Mouse (Mus musculus): ENCODE results near the gene Glipr1l2. TPM values are rescaled to one million over a fixed set of nuclear protein-coding genes. Genes with fewer than 3 reads are reported as not detected.
"Not testable (repeated sequence)": the region's sequence is repeated elsewhere in the genome, so short reads cannot be mapped to it uniquely, and the experiment has no call there.

The Glipr1l2 gene
- polyA plus RNA-seq (2014; fragmentation: Nextera tagmentation; extraction: Ambion mirVana) = not detected in 2 replicates

DNA sequence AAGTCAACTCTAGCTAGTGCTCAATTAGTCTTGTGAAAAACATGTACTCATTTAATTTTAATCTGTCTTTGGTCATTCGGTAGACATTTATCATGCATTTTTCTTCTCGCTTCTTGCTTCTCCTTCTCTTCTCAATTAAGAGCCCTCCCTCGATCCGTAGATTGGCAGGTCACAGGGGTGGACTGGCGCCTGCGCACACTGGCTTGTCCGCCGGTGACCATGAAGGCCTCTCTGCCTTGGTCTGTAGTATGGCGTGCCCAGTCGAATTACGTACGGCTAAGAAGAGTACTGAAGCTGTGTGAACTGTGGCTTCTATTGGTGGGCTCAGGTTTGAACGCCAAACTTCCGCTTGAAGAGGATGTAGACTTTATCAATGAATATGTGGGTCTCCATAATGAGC lies at the start of gene Glipr1l2:
TSS of gene Glipr1l2 (plus strand) at position 198 of the 400 bp plus-strand sequence.
- H3K4me1 ChIP-seq (replicated peaks; ENCODE audit: control insufficient read depth, insufficient read depth, low read length) = no peaks in the 10 kb centered on the region
- no peak within 1 kb of the TSS for H3K4me2 ChIP-seq
- H3K27ac ChIP-seq (ENCODE audit: low read depth, low read length) = no peak within 1 kb of the TSS
- no peaks in the 10 kb centered on the region for H3K27me3 ChIP-seq (replicated peaks; ENCODE audit: control insufficient read depth, insufficient read depth, low read length)
- DNase-seq (ENCODE audit: low spot score) (no peak), ATAC-seq (replicated peaks; ENCODE audit: low FRiP score) (no peak)
- no peak within 1 kb of the TSS for H3K4me3 ChIP-seq (ENCODE audit: low read depth, low read length)
- H3K9ac ChIP-seq (ENCODE audit: low read depth, low read length) = no peak within 1 kb of the TSS
- 85% methylated on average over 14 of the region's 14 CpGs for WGBS
- no peaks in the 10 kb centered on the region for H3K9me3 ChIP-seq (ENCODE audit: control insufficient read depth, low read length)
- no peaks in the 10 kb centered on the region for H3K36me3 ChIP-seq (ENCODE audit: control insufficient read depth, insufficient read depth, low read length)

DNA sequence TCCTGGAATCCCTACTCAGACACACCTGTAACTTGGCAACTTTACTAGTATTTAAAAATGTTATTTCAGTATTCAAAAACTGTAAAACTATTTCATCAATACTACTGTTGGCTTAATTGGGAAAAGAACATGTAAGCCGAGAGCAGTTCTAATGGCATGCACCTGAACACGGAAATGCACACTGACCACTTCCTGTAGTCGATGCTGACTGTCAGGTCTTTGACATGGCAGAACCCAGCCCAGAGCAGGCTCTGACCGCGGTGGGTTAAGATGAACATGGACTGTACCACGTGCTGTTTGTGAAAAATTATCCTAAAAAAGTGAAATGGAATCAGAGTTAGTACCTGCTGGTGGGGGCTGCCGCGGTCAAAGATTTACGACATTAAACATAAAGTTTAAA lies 39.6 kb upstream of the Glipr1l2 start:
- not testable (repeated sequence) for H3K27ac ChIP-seq (ENCODE audit: low read depth, low read length); DNase-seq (ENCODE audit: low spot score); H3K4me1 ChIP-seq (replicated peaks; ENCODE audit: control insufficient read depth, insufficient read depth, low read length); H3K9ac ChIP-seq (ENCODE audit: low read depth, low read length); H3K27me3 ChIP-seq (replicated peaks; ENCODE audit: control insufficient read depth, insufficient read depth, low read length); ATAC-seq (replicated peaks; ENCODE audit: low FRiP score); H3K36me3 ChIP-seq (ENCODE audit: control insufficient read depth, insufficient read depth, low read length); H3K9me3 ChIP-seq (ENCODE audit: control insufficient read depth, low read length); H3K4me2 ChIP-seq; H3K4me3 ChIP-seq (ENCODE audit: low read depth, low read length)
- 70% methylated on average over 9 of the region's 9 CpGs for WGBS

DNA sequence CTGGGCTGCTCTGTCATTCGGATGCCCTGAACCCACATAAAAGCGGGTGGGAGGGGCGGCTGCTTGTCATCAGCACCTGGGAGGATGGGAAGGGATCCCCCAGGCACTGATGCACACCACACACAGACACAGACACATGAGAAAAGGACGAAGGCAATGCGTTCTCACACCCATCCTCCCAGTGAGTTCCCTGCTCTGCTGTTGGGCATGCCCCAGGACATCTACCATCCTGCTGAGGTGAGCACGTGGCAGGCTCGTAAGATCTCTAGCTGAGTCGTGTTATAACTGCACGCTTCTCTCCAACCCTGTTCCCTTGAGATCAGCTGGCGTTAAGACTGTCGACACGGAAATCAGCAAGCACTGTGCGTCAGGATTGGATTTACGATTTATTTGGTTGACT lies 38.9 kb upstream of the Glipr1l2 start:
- H3K4me2 ChIP-seq; H3K27ac ChIP-seq (ENCODE audit: low read depth, low read length); H3K9me3 ChIP-seq (ENCODE audit: control insufficient read depth, low read length); H3K9ac ChIP-seq (ENCODE audit: low read depth, low read length); DNase-seq (ENCODE audit: low spot score); H3K4me3 ChIP-seq (ENCODE audit: low read depth, low read length); ATAC-seq (replicated peaks; ENCODE audit: low FRiP score); H3K36me3 ChIP-seq (ENCODE audit: control insufficient read depth, insufficient read depth, low read length); H3K27me3 ChIP-seq (replicated peaks; ENCODE audit: control insufficient read depth, insufficient read depth, low read length); H3K4me1 ChIP-seq (replicated peaks; ENCODE audit: control insufficient read depth, insufficient read depth, low read length): not testable (repeated sequence)
- 72% methylated on average over 12 of the region's 14 CpGs for WGBS

DNA sequence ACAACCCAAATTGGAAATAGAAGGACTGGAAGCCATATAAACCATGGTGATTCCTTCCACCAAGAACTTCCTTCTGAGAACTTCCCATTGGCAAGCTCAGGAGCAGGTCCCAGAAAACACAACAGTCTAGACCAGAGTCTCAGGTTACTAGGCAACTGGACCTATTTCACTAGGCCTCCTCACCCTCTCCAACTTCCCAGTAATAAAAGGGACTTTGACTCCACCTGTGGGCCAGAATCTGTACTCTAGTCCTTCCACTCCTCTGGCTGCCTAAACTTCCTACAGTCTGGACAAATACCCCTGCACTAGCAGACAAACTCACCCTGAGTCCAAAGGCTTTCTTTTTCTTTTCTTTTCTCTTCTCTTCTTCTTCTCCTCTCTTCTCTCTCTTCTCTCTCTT lies 31.9 kb upstream of the Glipr1l2 start:
- Histone ChIP-seq H3K4me3 (ENCODE audit: low read depth, low read length) (no peak overlapping the region), H3K9ac (ENCODE audit: low read depth, low read length) (no peak overlapping the region), H3K27me3 (replicated peaks; ENCODE audit: control insufficient read depth, insufficient read depth, low read length) (no peaks in the 10 kb centered on the region), H3K4me2 (no peak overlapping the region), H3K9me3 (ENCODE audit: control insufficient read depth, low read length) (no peaks in the 10 kb centered on the region), H3K27ac (ENCODE audit: low read depth, low read length) (no peak overlapping the region), H3K4me1 (replicated peaks; ENCODE audit: control insufficient read depth, insufficient read depth, low read length) (no peaks in the 10 kb centered on the region), H3K36me3 (ENCODE audit: control insufficient read depth, insufficient read depth, low read length) (no peaks in the 10 kb centered on the region)
- no peak for ATAC-seq (replicated peaks; ENCODE audit: low FRiP score)
- DNase-seq (ENCODE audit: low spot score) = no peak

DNA sequence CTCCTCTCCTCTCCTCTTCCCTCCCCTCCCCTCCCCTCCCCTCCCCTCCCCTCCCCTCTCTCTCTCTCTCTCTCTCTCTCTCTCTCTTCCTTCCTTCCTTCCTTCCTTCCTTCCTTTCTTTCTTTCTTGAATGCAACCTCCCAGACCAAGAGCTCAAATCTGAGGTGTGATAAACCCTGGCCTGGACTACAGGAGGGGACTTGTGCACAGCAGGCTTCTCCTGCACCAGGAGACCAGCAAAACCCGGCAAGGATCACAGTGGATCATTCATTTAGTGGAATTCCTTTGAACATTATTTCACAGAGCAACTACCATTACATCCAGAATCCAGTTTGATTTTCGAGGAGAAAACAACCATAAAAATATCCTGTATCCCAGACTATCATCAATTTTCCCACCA lies 31.2 kb upstream of the Glipr1l2 start:
- not testable (repeated sequence) for H3K9me3 ChIP-seq (ENCODE audit: control insufficient read depth, low read length); ATAC-seq (replicated peaks; ENCODE audit: low FRiP score); H3K4me3 ChIP-seq (ENCODE audit: low read depth, low read length); H3K36me3 ChIP-seq (ENCODE audit: control insufficient read depth, insufficient read depth, low read length); H3K4me1 ChIP-seq (replicated peaks; ENCODE audit: control insufficient read depth, insufficient read depth, low read length); H3K27me3 ChIP-seq (replicated peaks; ENCODE audit: control insufficient read depth, insufficient read depth, low read length); H3K27ac ChIP-seq (ENCODE audit: low read depth, low read length); H3K4me2 ChIP-seq; H3K9ac ChIP-seq (ENCODE audit: low read depth, low read length); DNase-seq (ENCODE audit: low spot score)
- 66% methylated on average over 2 of the region's 2 CpGs for WGBS

DNA sequence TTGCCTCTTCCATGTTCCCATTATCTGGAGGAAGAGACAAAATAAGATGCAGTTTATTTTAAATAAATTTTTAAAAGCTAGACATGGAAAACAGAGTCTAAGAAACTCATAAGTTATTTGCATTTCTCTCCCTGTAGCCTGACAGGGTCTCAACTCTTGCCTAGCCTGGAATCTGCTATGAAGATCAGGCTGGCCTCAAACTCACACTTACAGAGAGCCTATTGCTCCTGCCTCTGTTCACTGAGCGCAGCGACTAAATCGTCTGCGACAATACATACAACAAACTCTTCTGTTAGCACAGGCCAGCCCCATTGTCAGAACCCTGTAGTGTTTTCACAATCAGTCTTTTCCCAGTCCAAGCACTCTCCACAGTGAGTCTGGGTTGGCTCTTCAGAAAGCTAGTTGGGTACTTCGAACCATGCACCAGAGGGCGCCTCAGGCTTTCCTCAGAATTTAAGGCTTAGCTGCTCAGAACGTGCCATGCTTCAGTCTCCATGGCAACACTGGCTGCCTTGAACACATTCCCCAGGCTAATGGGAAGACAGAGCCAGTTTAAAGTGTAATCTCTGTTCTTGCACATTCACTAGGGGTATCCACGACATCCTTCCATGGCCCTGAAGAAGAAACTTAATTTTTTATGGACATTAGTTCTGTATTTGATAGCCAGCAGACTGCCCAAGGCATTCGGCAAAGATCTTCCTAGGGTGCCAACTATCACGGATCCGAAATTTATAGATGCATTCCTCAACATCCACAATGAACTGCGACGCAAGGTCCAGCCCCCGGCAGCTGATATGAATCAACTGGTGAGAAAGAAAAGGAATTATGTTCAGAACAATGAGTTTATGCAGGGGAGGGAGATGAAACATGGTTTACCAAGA lies 23.2 kb upstream of the Glipr1l2 start, which contains the start of gene Glipr1l1:
TSS of gene Glipr1l1 (plus strand) at position 488 of the 881 bp plus-strand sequence.
- Histone ChIP-seq H3K27ac (ENCODE audit: low read depth, low read length) (no peak within 1 kb of the TSS), H3K4me2 (no peak within 1 kb of the TSS), H3K4me1 (replicated peaks; ENCODE audit: control insufficient read depth, insufficient read depth, low read length) (no peaks in the 10 kb centered on the region), H3K4me3 (ENCODE audit: low read depth, low read length) (no peak within 1 kb of the TSS), H3K9me3 (ENCODE audit: control insufficient read depth, low read length) (no peaks in the 10 kb centered on the region), H3K9ac (ENCODE audit: low read depth, low read length) (no peak within 1 kb of the TSS), H3K27me3 (replicated peaks; ENCODE audit: control insufficient read depth, insufficient read depth, low read length) (no peaks in the 10 kb centered on the region), H3K36me3 (ENCODE audit: control insufficient read depth, insufficient read depth, low read length) (no peaks in the 10 kb centered on the region)
- ATAC-seq (replicated peaks; ENCODE audit: low FRiP score) (0 out of 2 replicates have a peak, but pooled peaks have one; percentile 60), DNase-seq (ENCODE audit: low spot score) (no peak)
- WGBS = 64% methylated on average over 14 of the region's 14 CpGs

DNA sequence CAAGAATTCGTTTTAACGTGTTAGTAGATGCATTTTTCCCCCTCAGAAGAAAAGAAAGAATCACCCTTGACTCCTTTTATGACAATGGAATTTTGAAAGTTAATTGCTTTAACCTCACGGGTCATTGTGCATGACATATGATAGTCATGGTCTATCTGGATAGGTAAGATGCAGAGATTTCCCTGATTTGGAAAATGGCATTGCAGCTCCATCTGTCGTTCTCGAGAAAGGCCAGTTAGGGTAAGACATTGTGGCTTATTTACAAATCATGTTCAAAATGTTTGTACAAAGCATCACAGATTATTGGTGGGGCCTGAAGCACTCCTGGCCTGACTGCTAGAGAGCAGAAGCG lies 22.6 kb upstream of the Glipr1l2 start:
- not testable (repeated sequence) for H3K27ac ChIP-seq (ENCODE audit: low read depth, low read length); DNase-seq (ENCODE audit: low spot score); ATAC-seq (replicated peaks; ENCODE audit: low FRiP score); H3K27me3 ChIP-seq (replicated peaks; ENCODE audit: control insufficient read depth, insufficient read depth, low read length); H3K36me3 ChIP-seq (ENCODE audit: control insufficient read depth, insufficient read depth, low read length); H3K4me1 ChIP-seq (replicated peaks; ENCODE audit: control insufficient read depth, insufficient read depth, low read length); H3K9me3 ChIP-seq (ENCODE audit: control insufficient read depth, low read length); H3K4me3 ChIP-seq (ENCODE audit: low read depth, low read length); H3K4me2 ChIP-seq; H3K9ac ChIP-seq (ENCODE audit: low read depth, low read length)
- 78% methylated on average over 6 of the region's 6 CpGs for WGBS

DNA sequence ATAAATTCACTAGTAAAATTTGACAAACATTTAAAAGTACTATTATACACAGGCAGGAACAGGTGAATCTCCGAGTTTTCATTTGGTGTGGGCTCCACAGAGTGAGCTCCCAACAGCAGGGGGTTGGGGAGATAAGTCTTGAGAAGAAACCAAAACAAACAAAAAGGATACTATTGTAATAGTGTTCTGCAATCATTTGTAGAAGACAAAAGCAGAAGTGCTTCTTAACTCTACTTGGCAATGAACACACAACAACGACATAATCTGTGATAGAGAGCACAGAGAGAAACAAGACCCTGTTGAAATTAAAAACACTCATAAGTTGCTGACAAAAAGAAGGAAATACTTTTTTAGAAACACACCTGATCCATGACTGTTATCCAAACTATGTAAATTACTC lies 3.1 kb upstream of the Glipr1l2 start:
- DNase-seq (ENCODE audit: low spot score) (no peak), ATAC-seq (replicated peaks; ENCODE audit: low FRiP score) (no peak)
- Histone ChIP-seq H3K4me1 (replicated peaks; ENCODE audit: control insufficient read depth, insufficient read depth, low read length) (no peaks in the 10 kb centered on the region), H3K36me3 (ENCODE audit: control insufficient read depth, insufficient read depth, low read length) (no peaks in the 10 kb centered on the region), H3K27ac (ENCODE audit: low read depth, low read length) (no peak overlapping the region), H3K4me3 (ENCODE audit: low read depth, low read length) (no peak overlapping the region), H3K9me3 (ENCODE audit: control insufficient read depth, low read length) (no peaks in the 10 kb centered on the region), H3K9ac (ENCODE audit: low read depth, low read length) (no peak overlapping the region), H3K4me2 (no peak overlapping the region), H3K27me3 (replicated peaks; ENCODE audit: control insufficient read depth, insufficient read depth, low read length) (no peaks in the 10 kb centered on the region)
- 40% methylated on average over 2 of the region's 2 CpGs for WGBS

DNA sequence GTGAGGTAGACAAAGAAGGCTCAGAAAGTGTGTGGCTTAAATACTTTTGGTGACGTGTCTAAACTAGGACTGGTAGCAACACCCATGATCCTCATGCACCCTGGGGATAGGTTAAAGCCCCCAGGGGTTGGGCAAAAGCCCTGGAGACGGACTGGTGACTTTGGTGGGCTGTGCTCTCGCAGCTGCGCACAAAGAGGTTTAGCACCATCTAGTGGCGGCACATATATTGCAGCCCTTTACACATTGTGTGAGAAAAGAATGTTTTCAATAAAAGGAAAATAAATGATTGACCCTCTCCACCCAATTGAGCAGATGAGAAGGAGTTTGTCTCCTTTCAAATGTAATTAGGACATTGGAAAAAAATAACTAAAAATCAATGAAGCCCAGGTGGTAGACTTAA lies 22.6 kb downstream of the Glipr1l2 start:
- H3K36me3 ChIP-seq (ENCODE audit: control insufficient read depth, insufficient read depth, low read length); H3K27ac ChIP-seq (ENCODE audit: low read depth, low read length); H3K4me1 ChIP-seq (replicated peaks; ENCODE audit: control insufficient read depth, insufficient read depth, low read length); H3K4me3 ChIP-seq (ENCODE audit: low read depth, low read length); H3K9ac ChIP-seq (ENCODE audit: low read depth, low read length); H3K9me3 ChIP-seq (ENCODE audit: control insufficient read depth, low read length); H3K4me2 ChIP-seq; H3K27me3 ChIP-seq (replicated peaks; ENCODE audit: control insufficient read depth, insufficient read depth, low read length); ATAC-seq (replicated peaks; ENCODE audit: low FRiP score): not testable (repeated sequence)
- WGBS = 10% methylated on average over 5 of the region's 5 CpGs
- peak; percentile 45 for DNase-seq (ENCODE audit: low spot score)
